28 mouse cellular contexts compared by ENCODE assay signal in genomic region chr8:123274447-123274846, GRCm38 (mm10).
"Had no signal": no experiment of that assay in that cellular context is flagged by ENCODE, and none has a peak within 500 bp of the region (broad histone marks: within the 10 kb centered on the region; RNA-seq: fewer than 3 reads in every experiment).

No protein-coding gene starts in this region.

- H3K4me3 ChIP-seq: limb, embryonic 10.5 days; limb, embryonic 12.5 days; limb, embryonic 13.5 days; limb, embryonic 15.5 days; liver, embryonic 12.5 days; liver, embryonic 13.5 days; liver, embryonic 15.5 days; lung, embryonic 15.5 days; megakaryocyte, embryonic 14.5 days; midbrain, embryonic 10.5 days; midbrain, embryonic 12.5 days; midbrain, embryonic 13.5 days; midbrain, embryonic 15.5 days; myocyte; neural tube, embryonic 12.5 days had no signal

- H3K9me3 ChIP-seq: limb, embryonic 10.5 days; limb, embryonic 12.5 days; limb, embryonic 13.5 days; limb, embryonic 15.5 days; liver, embryonic 12.5 days; liver, embryonic 13.5 days; liver, embryonic 15.5 days; lung, embryonic 15.5 days; megakaryocyte, embryonic 14.5 days; midbrain, embryonic 10.5 days; midbrain, embryonic 12.5 days; midbrain, embryonic 13.5 days; midbrain, embryonic 15.5 days; neural tube, embryonic 12.5 days had no signal

- H3K27me3 ChIP-seq: limb, embryonic 12.5 days; limb, embryonic 13.5 days; limb, embryonic 15.5 days; liver, embryonic 12.5 days; liver, embryonic 13.5 days; liver, embryonic 15.5 days; lung, embryonic 15.5 days; megakaryocyte, embryonic 14.5 days; midbrain, embryonic 12.5 days; midbrain, embryonic 13.5 days; midbrain, embryonic 15.5 days; neural tube, embryonic 12.5 days had no signal

- DNase-seq: left cerebral cortex, postnatal 4 days; liver; liver, embryonic 13.5 days; liver, postnatal 0 days; lung, adult 18-20 months; lung, adult 2 months; lung, embryonic 14.5 days; lung, postnatal 10 days; lung, postnatal 14 days; lung, postnatal 36 days; lung, postnatal 4 days; midbrain, embryonic 14.5 days had no signal

- H3K27ac ChIP-seq: limb, embryonic 10.5 days; limb, embryonic 12.5 days; limb, embryonic 13.5 days; limb, embryonic 15.5 days; liver, embryonic 12.5 days; liver, embryonic 13.5 days; liver, embryonic 14.5 days; liver, embryonic 15.5 days; lung, embryonic 15.5 days; macrophage; midbrain, embryonic 10.5 days; midbrain, embryonic 12.5 days; midbrain, embryonic 13.5 days; midbrain, embryonic 15.5 days; neural tube, embryonic 12.5 days had no signal

- H3K4me1 ChIP-seq: limb, embryonic 10.5 days; limb, embryonic 12.5 days; limb, embryonic 13.5 days; limb, embryonic 15.5 days; liver, embryonic 12.5 days; liver, embryonic 13.5 days; liver, embryonic 15.5 days; lung, embryonic 15.5 days; midbrain, embryonic 12.5 days; midbrain, embryonic 13.5 days; midbrain, embryonic 15.5 days; neural tube, embryonic 12.5 days had no signal
